Mouse (Mus musculus) CH12.LX (cell line): Measurements from ENCODE around the gene Gm21969. TPM values are rescaled to one million over a fixed set of nuclear protein-coding genes. Genes with fewer than 3 reads are reported as not detected.

ENCODE experiments used
- DNase-seq: peaks from one replicate; pipeline ENCODE4 v3.0.0-alpha.2; 2013; ENCODE audit errors: extremely low read depth
- H3K27ac ChIP-seq: 2 replicates; pipeline ENCODE4 v1.5.1; 2012; ENCODE audit warnings: low read depth, mild to moderate bottlenecking, control low read depth, moderate library complexity; ENCODE audit not compliant: insufficient read depth
- H3K27me3 ChIP-seq: replicated peaks from 2 replicates; pipeline ENCODE3; 2012; ENCODE audit warnings: inconsistent platforms
- H3K36me3 ChIP-seq, 2 experiments: replicated peaks in 1 of 2; 2 replicates each; pipeline versions ENCODE3 to v1.6.1; 2012; ENCODE audit warnings: inconsistent platforms in 1 of 2, low read length in 1 of 2, mild to moderate bottlenecking in 1 of 2, mixed read lengths in 1 of 2, moderate library complexity in 1 of 2; ENCODE audit not compliant: control insufficient read depth in 1 of 2, insufficient read depth in 1 of 2
- H3K4me1 ChIP-seq, 2 experiments: 2 replicates each; pipeline ENCODE4 v1.6.1; 2012; ENCODE audit warnings: inconsistent platforms in 1 of 2, moderate library complexity in 1 of 2; ENCODE audit not compliant: insufficient read depth in 2 of 2, control insufficient read depth in 1 of 2
- H3K4me2 ChIP-seq: 2 replicates; pipeline ENCODE4 v1.6.1; 2012; ENCODE audit warnings: low read depth, mild to moderate bottlenecking, control low read depth; ENCODE audit not compliant: poor library complexity, insufficient read depth, severe bottlenecking
- H3K4me3 ChIP-seq, 3 experiments: fragments of 150-350 bp in 1 of 3; sonication (generic) in 1 of 3; replicated peaks in 1 of 3; 2 replicates each; pipeline versions ENCODE3 to v1.5.1; 2011 to 2012; ENCODE audit warnings: low read depth in 2 of 3, low read length in 2 of 3, mild to moderate bottlenecking in 2 of 3, moderate library complexity in 2 of 3, control low read depth in 1 of 3, improper control_type of control experiment in 1 of 3, inconsistent platforms in 1 of 3, mixed read lengths in 1 of 3; ENCODE audit not compliant: poor library complexity in 1 of 3
- H3K79me2 ChIP-seq: replicated peaks from 2 replicates; pipeline ENCODE4 v1.6.1; 2012; ENCODE audit warnings: mild to moderate bottlenecking, moderate library complexity; ENCODE audit not compliant: control insufficient read depth, poor library complexity, insufficient read depth, severe bottlenecking; ENCODE audit errors: extremely low read depth
- H3K9ac ChIP-seq: 2 replicates; pipeline ENCODE4 v1.6.1; 2012; ENCODE audit warnings: low read depth, mild to moderate bottlenecking, control low read depth, moderate library complexity; ENCODE audit not compliant: insufficient read depth
- H3K9me3 ChIP-seq: replicated peaks from 2 replicates; pipeline ENCODE3; 2012; ENCODE audit warnings: low read length, inconsistent platforms, mixed read lengths
- CHD1 ChIP-seq: IDR thresholded peaks from 2 replicates; pipeline ENCODE4 v1.6.1; 2012; ENCODE audit warnings: low read depth, low read length, improper control_type of control experiment, inconsistent platforms
- CTCF ChIP-seq, 2 experiments: IDR thresholded peaks in 1 of 2; conservative IDR thresholded peaks in 1 of 2; 2 replicates each; pipeline ENCODE4 v1.5.1; 2011 to 2012; ENCODE audit warnings: low read depth in 2 of 2, low read length in 2 of 2, improper control_type of control experiment in 1 of 2, inconsistent platforms in 1 of 2, mild to moderate bottlenecking in 1 of 2, moderate library complexity in 1 of 2
- ETS1 ChIP-seq: conservative IDR thresholded peaks from 2 replicates; pipeline ENCODE4 v1.6.1; 2012; ENCODE audit warnings: low read depth, mild to moderate bottlenecking, inconsistent platforms, low read length, improper control_type of control experiment, moderate library complexity
- JUND ChIP-seq: conservative IDR thresholded peaks from 2 replicates; pipeline ENCODE4 v1.6.1; 2011; ENCODE audit warnings: low read depth, low read length, improper control_type of control experiment
- KAT2A ChIP-seq: IDR thresholded peaks from 2 replicates; pipeline ENCODE4 v1.6.1; 2012; ENCODE audit warnings: low read length, improper control_type of control experiment, inconsistent platforms; ENCODE audit not compliant: insufficient replicate concordance
- MAFK ChIP-seq: IDR thresholded peaks from 2 replicates; pipeline ENCODE4 v1.6.1; 2011; ENCODE audit warnings: low read length, improper control_type of control experiment; ENCODE audit not compliant: insufficient replicate concordance
- NELFE ChIP-seq: IDR thresholded peaks from 2 replicates; pipeline ENCODE4 v1.6.1; 2011; ENCODE audit warnings: low read depth, low read length, improper control_type of control experiment
- POLR2A ChIP-seq: IDR thresholded peaks from 2 replicates; pipeline ENCODE4 v1.6.1; 2011; ENCODE audit warnings: low read depth, mild to moderate bottlenecking, improper control_type of control experiment, low read length
- RCOR1 ChIP-seq: conservative IDR thresholded peaks from 2 replicates; pipeline ENCODE4 v1.6.1; 2012; ENCODE audit warnings: low read depth, mild to moderate bottlenecking, inconsistent platforms, low read length, improper control_type of control experiment
- SIN3A ChIP-seq: IDR thresholded peaks from 2 replicates; pipeline ENCODE4 v1.6.1; 2012; ENCODE audit warnings: low read length, improper control_type of control experiment, inconsistent platforms
- SMC3 ChIP-seq: IDR thresholded peaks from 2 replicates; pipeline ENCODE4 v1.6.1; 2011; ENCODE audit warnings: low read depth, low read length, improper control_type of control experiment
- TCF12 ChIP-seq: IDR thresholded peaks from 2 replicates; pipeline ENCODE4 v1.6.1; 2014; ENCODE audit warnings: low read depth, mild to moderate bottlenecking, inconsistent platforms, low read length, improper control_type of control experiment
- ZC3H11A ChIP-seq: IDR thresholded peaks from 2 replicates; pipeline ENCODE4 v1.6.1; 2012; ENCODE audit warnings: low read depth, mild to moderate bottlenecking, inconsistent platforms, low read length, improper control_type of control experiment
- ZMIZ1 ChIP-seq: IDR thresholded peaks from 2 replicates; pipeline ENCODE4 v1.6.1; 2012; ENCODE audit warnings: low read depth, mild to moderate bottlenecking, inconsistent platforms, low read length, improper control_type of control experiment
- dilution Hi-C: fragments of 300-500 bp; cut with MboI; formaldehyde crosslinking; loops from 2 replicates; pipeline ENCODE4 v1.14.3; 2020; ENCODE audit warnings: low sequenced_read_pairs; ENCODE audit not compliant: extremely low pct_unique_long_range_greater_than_20kb, extremely low pct_ligation_motif_present
- in situ Hi-C: fragments of 300-500 bp; cut with MboI; formaldehyde crosslinking; loops from 3 replicates; pipeline ENCODE4 v1.14.3; 2019; ENCODE audit warnings: low sequenced_read_pairs, low pct_ligation_motif_present, low pct_unique_long_range_greater_than_20kb, mixed read lengths
- polyA plus RNA-seq: library from polyadenylated mRNA; unstranded; fragments of >175 nt; gene quantifications from 2 replicates; pipeline ENCODE4 v1.2.1, GENCODE M21; 2012; ENCODE audit warnings: low read depth; ENCODE audit not compliant: insufficient read length
- total RNA-seq, 2 experiments: library from RNA; depleted of rRNA; stranded (reverse); fragments of 300-350 nt in 1 of 2; fragments of >200 nt in 1 of 2; gene quantifications; 2 replicates each; pipeline ENCODE4 v1.2.3; 2012 to 2014

The Gm21969 gene
- total and polyA plus RNA-seq, 3 experiments = not detected

DNA sequence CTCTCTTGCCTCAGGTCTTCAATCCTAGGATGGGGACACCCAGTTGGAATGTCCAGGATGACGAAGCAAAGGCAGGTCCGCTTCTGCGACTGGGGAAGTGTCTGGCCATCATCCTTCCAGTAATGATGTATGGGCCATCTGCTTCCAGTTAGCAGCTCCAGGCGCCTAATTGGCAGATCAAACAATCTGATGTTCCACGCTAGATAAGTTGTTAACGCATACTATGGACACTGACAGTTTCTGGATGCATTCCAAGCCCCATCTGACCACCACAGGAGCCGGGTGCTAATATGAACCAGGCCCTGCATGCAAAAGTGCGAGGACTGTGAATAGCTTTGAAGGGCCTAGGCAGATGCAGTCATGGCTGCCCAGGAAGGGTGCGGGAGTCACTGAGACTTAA lies 72.7 kb downstream of the Gm21969 start:
- dilution Hi-C loops = no loop called here
- peaks cover 67% of the 10 kb centered on the region for H3K27me3 ChIP-seq
- H3K9me3 ChIP-seq = peaks cover 25% of the 10 kb centered on the region
- no peaks in the 10 kb centered on the region for H3K79me2 ChIP-seq
- TF ChIP-seq SMC3 (no peak), CHD1 (no peak), ZC3H11A (no peak), POLR2A (no peak), MAFK (no peak), CTCF (conservative IDR thresholded peaks at IDR 0.05 in 1 of 2, IDR thresholded peaks at IDR 0.05 in 1 of 2; ENCODE audit: low read depth in 2 of 2, low read length in 2 of 2) (no peak), ZMIZ1 (no peak), NELFE (no peak), TCF12 (no peak), RCOR1 (no peak)
- no peaks in the 10 kb centered on the region for H3K4me1 ChIP-seq
- DNase-seq = no peak
- in situ Hi-C loops = no loop called here
- H3K4me2 ChIP-seq = no peak overlapping the region
- H3K27ac ChIP-seq = no peak overlapping the region
- H3K4me3 ChIP-seq = no peak overlapping the region
- no peaks in the 10 kb centered on the region for H3K36me3 ChIP-seq
- no peak overlapping the region for H3K9ac ChIP-seq

DNA sequence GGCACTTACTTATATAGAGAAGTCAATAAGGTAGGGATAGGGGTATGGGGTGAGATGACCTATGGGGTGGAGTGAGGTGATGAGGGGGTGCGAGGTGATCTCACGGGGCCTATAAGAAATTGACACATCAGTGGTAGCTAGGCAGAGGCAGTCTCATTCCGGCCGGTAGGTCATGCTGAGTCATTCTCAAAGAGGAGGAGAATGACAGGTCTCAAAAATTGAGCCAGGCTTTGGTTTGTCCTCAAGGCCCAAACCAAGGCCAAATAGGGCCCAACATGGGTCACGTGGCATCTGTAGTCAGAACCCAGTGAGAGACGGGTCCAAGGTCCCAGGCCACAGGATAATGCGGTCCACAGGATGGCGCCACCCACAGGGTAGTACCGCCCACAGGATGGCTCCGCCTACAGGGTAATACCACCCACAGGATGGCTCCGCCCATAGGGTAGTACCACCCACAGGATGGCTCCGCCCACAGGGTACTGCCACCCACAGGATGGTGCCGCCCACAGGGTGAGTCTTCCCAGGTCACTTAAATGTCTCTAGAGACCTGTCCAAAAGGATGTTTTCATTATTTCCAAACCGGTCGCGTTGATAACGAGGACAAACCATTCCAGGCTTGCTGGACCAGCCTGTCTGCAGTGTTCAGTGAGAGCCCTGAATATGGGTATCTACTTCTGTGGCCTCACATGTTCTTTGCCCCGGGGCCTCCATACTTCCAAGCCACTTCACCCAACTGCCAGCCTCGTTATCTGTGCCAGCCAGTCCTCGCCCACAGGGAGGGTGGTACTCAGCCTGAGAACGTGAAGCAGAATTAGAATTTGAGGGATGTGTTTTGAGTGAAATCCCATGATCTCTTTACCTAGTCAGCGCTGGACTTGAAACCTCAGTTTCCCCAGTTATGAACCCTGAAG lies 81.0 kb downstream of the Gm21969 start:
- H3K9ac ChIP-seq = no peak overlapping the region
- no peak overlapping the region for H3K4me3 ChIP-seq
- in situ Hi-C loops (loop anchor here (10.0 kb wide), 1 partner anchor 171 kb away; no protein-coding TSS in a partner anchor), dilution Hi-C loops (no loop called here)
- no peaks in the 10 kb centered on the region for H3K36me3 ChIP-seq
- no peak for DNase-seq
- no peak overlapping the region for H3K4me2 ChIP-seq
- H3K27ac ChIP-seq = no peak overlapping the region
- peaks cover 26% of the 10 kb centered on the region for H3K9me3 ChIP-seq
- TF ChIP-seq KAT2A = no peak
- no peak for TF ChIP-seq ETS1
- TF ChIP-seq SIN3A = no peak
- no peak for TF ChIP-seq JUND
- H3K27me3 ChIP-seq = peaks cover 22% of the 10 kb centered on the region
- H3K4me1 ChIP-seq = no peaks in the 10 kb centered on the region
- no peaks in the 10 kb centered on the region for H3K79me2 ChIP-seq
